Mouse (Mus musculus) retina, adult 2 months (tissue): ENCODE results near the gene Kcnc2.

Experiments used
- DNase-seq: peaks from one replicate; pipeline ENCODE4 v3.0.0-alpha.2; 2012; ENCODE audit warnings: low read depth, low spot score

Gene Kcnc2

GRCm38 (mm10) chr10:112394399-112394970, 123.6 kb downstream of the Kcnc2 start:
- no peak for DNase-seq

- no peak for DNase-seq
Observed at GRCm38 (mm10) chr10:112397194-112397593, 126.3 kb downstream of the Kcnc2 start.

DNA sequence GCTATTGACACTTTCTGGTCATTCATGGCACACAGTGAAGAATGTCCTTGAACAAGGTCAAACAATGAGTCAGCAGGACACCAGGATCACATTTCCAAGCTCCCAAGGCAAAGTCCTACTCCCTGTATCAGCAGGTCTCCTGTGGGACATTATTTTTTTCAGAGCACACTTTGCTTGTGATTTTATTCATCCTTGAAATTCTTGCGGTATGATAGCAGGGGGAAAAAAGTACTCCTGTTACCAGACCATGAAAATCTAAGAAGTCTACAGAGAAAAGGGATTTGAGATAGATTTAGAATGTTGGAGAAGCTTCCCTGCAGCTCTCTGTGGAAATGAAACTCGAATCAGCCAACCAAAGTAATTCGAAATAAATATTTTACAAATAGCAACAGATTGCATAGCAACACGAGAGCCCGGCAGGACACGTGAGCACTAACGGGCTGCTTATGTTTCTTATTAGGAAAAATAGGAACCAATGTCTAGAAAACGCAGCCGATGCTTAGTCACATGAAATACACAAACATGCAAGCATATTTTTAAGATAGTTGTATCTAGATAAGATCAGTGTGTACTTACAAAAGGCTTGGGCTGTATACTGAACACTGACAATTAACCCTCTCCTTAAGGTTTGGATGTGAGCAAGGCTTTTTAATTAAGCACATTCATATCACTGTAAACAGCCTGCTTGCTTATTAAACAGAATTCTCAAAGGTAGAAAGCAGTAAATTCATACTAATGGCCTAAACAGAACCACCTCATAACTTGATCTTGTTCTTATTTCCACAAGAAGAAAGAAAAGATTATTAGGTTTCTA, 129.9 kb downstream of the Kcnc2 start:
- DNase-seq: no peak

GRCm38 (mm10) chr10:112409525-112409924, 138.6 kb downstream of the Kcnc2 start:
- no peak for DNase-seq

GRCm38 (mm10) chr10:112423327-112423726, 152.4 kb downstream of the Kcnc2 start:
- no peak for DNase-seq

DNA sequence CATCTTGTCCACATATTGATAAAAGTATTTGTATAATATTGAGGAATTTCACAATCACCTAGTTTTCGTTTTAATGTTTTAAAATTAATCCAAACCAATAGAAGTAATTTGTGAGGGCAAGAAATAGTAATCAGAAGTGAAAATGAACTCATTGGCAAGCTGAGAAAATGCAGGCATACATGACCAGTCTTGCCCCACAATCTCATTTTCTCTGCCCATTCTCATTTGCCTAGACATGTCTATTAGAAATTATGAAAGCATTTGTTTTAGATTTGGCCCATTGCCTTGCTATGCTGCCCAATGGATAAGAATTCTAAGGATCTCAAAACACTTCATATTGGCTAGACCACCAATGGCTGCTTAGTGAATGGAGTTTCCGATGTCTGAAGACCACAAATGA, 166.0 kb downstream of the Kcnc2 start:
- DNase-seq: no peak

DNA sequence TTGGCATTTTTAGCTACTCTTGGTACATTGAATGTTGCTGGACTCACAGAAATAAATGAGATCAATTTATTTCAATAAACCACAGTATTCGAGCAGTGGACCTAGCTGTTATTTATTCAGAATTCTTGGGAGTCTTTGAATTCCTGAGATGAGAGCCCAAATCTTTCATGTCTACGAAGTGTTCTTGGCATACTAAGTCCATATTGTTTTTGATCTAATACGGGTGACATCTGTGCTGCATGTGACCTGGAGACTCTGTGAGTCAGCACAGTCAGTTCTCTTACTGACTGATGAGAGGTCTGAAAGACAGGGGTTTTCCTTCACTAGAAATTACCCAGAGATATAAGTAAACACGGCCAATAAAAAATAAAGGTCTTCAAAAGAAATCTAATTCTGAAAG, 173.7 kb downstream of the Kcnc2 start:
- DNase-seq: no peak

GRCm38 (mm10) chr10:112450910-112451309, 180.0 kb downstream of the Kcnc2 start:
- no peak for DNase-seq

- DNase-seq: no peak
Observed at GRCm38 (mm10) chr10:112468689-112469384, 197.9 kb downstream of the Kcnc2 start.

DNA sequence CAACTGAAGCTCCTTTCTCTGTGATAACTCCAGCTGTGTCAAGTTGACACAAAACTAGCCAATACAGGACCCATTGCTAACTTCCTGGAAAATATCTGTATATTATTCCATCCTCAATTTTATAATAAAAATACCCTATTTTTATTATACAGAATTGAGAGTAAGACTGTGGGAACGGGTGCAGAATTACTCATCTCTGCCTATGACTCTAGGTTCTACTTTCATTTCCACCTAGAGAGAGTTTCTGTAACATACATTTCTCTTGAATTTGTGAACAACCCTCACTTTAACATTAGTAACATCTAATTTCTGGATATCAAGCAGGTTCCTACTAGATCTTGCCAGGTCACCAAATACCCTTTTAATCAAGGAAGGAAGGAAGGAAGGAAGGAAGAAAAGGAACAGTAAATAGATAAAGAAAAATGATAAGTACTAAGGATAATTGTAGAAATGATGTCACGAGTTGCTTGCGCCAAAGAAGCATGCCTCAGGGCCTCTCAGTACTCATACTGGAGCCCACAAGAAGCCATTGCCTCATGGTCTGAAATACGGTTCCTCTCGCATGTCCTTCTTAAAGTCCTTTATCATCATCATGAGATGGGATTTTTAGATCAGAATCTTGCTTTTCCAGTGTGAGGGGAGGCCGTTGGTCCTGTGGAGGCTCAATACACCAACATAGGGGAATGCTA, 203.3 kb downstream of the Kcnc2 start:
- no peak for DNase-seq

DNA sequence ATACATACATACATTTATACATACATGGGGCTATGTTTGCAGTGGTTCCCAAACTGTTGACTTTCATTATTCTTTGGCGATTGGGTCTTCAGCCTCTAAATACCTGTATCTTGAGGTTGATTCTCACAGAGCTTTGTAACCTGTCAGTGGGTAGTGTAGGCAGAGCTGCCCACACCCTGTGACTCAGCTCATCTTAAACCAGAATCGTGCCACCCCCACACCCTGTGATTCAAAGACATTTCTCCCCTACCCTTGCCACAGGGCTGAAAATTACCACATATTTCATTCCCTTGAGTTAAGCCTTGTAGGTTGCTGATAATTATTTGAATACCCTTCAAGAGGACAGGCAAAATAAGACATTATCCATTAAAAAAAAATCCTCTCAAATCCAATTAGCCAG, 210.5 kb downstream of the Kcnc2 start:
- no peak for DNase-seq

- no peak for DNase-seq
Observed at GRCm38 (mm10) chr10:112481921-112482607, 211.1 kb downstream of the Kcnc2 start.

GRCm38 (mm10) chr10:112484387-112485105, 213.6 kb downstream of the Kcnc2 start:
- no peak for DNase-seq

DNA sequence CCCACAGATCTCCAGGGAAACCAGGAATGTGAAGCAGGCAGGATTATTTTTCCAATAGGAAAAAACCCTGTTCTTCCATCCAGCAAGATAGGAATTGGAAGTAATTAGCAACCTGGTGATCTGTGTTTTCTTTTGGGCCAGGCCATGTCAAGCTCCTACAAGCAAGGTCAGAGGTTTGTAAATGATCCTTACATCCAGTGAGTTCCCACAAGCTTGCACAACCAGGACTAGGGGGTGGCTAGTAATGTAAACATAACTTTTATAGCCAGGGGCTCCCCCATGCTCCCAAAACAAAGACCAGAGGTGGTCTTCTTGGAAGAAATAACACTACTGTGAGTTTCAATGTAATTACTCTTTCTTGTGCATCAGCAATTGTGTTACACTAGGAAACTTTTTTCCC, 214.9 kb downstream of the Kcnc2 start:
- no peak for DNase-seq

GRCm38 (mm10) chr10:112488751-112489150, 217.8 kb downstream of the Kcnc2 start:
- DNase-seq: no peak
